Mouse (Mus musculus) olfactory bulb, adult 2 months (tissue): ENCODE data around the gene Gpd1l.

Experiments used
- CTCF ChIP-seq: fragments of 200-500 bp; IDR thresholded peaks from 2 replicates; pipeline ENCODE4 v1.5.1; 2012; ENCODE audit warnings: low read depth, mild to moderate bottlenecking, low read length, moderate library complexity; ENCODE audit not compliant: insufficient read depth
- POLR2A ChIP-seq: fragments of 200-500 bp; IDR thresholded peaks from 2 replicates; pipeline ENCODE4 v1.6.1; 2012; ENCODE audit warnings: mild to moderate bottlenecking, low read depth, low read length, moderate library complexity; ENCODE audit not compliant: insufficient read depth

DNA sequence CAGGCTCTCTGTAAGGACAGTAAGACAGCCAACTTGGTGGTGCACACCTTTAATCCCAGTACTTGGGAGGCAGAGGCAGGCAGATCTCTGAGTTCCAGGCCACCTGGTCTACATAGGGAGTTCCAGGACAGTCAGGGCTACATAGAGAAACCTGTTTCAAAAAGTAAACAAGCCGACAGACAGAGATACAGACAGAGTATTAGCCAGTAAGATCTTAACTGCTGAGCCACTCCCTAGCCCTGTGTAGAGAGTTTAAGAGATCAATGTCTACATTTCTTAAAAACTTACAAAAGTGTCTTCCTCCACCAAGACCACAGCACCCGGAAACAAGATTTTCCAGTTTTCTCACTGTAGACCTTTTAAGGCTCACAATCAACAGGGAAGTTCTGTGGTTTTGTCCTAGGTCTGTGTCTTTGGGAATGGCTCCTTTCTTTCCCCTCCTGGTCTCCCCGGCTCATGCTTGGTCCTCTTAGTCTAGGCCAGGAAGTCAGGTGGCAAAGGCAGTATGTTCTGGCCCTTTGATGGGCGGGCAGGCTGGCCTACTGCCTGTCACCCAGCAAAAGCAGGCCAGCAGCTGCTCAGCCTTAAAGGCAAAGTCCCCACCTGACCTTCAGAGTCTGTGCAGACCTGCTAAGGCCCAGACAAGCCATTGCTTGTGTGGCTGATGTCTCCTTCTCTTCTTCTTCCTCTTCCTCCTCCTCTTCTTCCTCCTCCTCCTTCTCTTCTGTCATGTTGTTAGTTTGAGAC, 26.4 kb upstream of the Gpd1l start:
- no peak for TF ChIP-seq CTCF
- TF ChIP-seq POLR2A, result no peak
